Mouse (Mus musculus) olfactory bulb, adult 2 months (tissue): Measurements from ENCODE around the gene Nup133. TPM values are rescaled to one million over a fixed set of nuclear protein-coding genes. Genes with fewer than 3 reads are reported as not detected.
A peak's percentile ranks its signal among the peaks of the same experiment; 100 is the strongest.

Source experiments
- H3K27ac ChIP-seq: fragments of 200-500 bp; 2 replicates; pipeline ENCODE4 v1.5.1; 2012; ENCODE audit warnings: low read depth, low read length; ENCODE audit not compliant: insufficient read depth
- H3K4me1 ChIP-seq: fragments of 200-500 bp; 2 replicates; pipeline ENCODE4 v1.6.1; 2012; ENCODE audit warnings: low read length; ENCODE audit not compliant: control insufficient read depth, insufficient read depth
- H3K4me3 ChIP-seq: fragments of 200-500 bp; 2 replicates; pipeline ENCODE4 v1.5.1; 2012; ENCODE audit warnings: mild to moderate bottlenecking, low read depth, low read length, moderate library complexity; ENCODE audit not compliant: insufficient read depth
- CTCF ChIP-seq: fragments of 200-500 bp; IDR thresholded peaks from 2 replicates; pipeline ENCODE4 v1.5.1; 2012; ENCODE audit warnings: low read depth, mild to moderate bottlenecking, low read length, moderate library complexity; ENCODE audit not compliant: insufficient read depth
- POLR2A ChIP-seq: fragments of 200-500 bp; IDR thresholded peaks from 2 replicates; pipeline ENCODE4 v1.6.1; 2012; ENCODE audit warnings: mild to moderate bottlenecking, low read depth, low read length, moderate library complexity; ENCODE audit not compliant: insufficient read depth
- WGBS: fragments of 180-500 bp; shearing (Covaris S2); methylation state at CpG from one replicate; pipeline ENCODE4 v1.1.7; 2018; 5-methylcytosine and 5-hydroxymethylcytosine counted together
- polyA plus RNA-seq: library from polyadenylated mRNA; stranded (reverse); fragments of >200 nt; gene quantifications from 2 replicates; pipeline ENCODE4 v1.2.4, GENCODE M21; 2012; ENCODE audit warnings: low replicate concordance; ENCODE audit not compliant: missing spikeins, insufficient read depth, insufficient read length

Nup133 gene
- polyA plus RNA-seq, 1 experiment, result not detected

- Histone ChIP-seq H3K27ac (peak overlapping the region; percentile 98), H3K4me1 (peaks cover 56% of the 10 kb centered on the region), H3K4me3 (peak overlapping the region; percentile 6; the same call in 1 of the 2 replicates)
- WGBS, result 4% methylated on average over 14 of the region's 14 CpGs
- TF ChIP-seq CTCF, result no peak
- TF ChIP-seq POLR2A, result 0 out of 2 replicates have a peak, but pooled peaks have one; percentile 25
Observed at GRCm38 (mm10) chr8:123884721-123885565, 64.1 kb downstream of the Nup133 start.

- H3K4me1 ChIP-seq, result peaks cover 63% of the 10 kb centered on the region
- TF ChIP-seq POLR2A, result no peak
- TF ChIP-seq CTCF, result no peak
- H3K4me3 ChIP-seq, result no peak overlapping the region
- peak overlapping the region; percentile 93 for H3K27ac ChIP-seq
- 51% methylated on average over 4 of the region's 4 CpGs for WGBS
Observed at GRCm38 (mm10) chr8:123883094-123883493, 66.0 kb downstream of the Nup133 start.

- TF ChIP-seq POLR2A, result no peak
- no peak for TF ChIP-seq CTCF
- WGBS, result 67% methylated on average over 2 of the region's 2 CpGs
- H3K4me3 ChIP-seq, result no peak overlapping the region
- peak overlapping the region; percentile 93 for H3K27ac ChIP-seq
- H3K4me1 ChIP-seq, result peaks cover 66% of the 10 kb centered on the region
Observed at GRCm38 (mm10) chr8:123882412-123882811, 66.7 kb downstream of the Nup133 start.

GRCm38 (mm10) chr8:123880821-123881350 lies 68.2 kb downstream of the Nup133 start:
- TF ChIP-seq POLR2A, result no peak
- TF ChIP-seq CTCF, result no peak
- Histone ChIP-seq H3K4me3 (no peak overlapping the region), H3K4me1 (peaks cover 64% of the 10 kb centered on the region), H3K27ac (peak overlapping the region; percentile 87)
- 42% methylated on average over 4 of the region's 4 CpGs for WGBS

GRCm38 (mm10) chr8:123880271-123880670 lies 68.8 kb downstream of the Nup133 start:
- WGBS, result 39% methylated on average over 10 of the region's 10 CpGs
- Histone ChIP-seq H3K4me3 (no peak overlapping the region), H3K4me1 (peaks cover 59% of the 10 kb centered on the region), H3K27ac (peak overlapping the region; percentile 87)
- TF ChIP-seq POLR2A (no peak), CTCF (no peak)

GRCm38 (mm10) chr8:123877865-123878264 lies 71.2 kb downstream of the Nup133 start:
- 38% methylated on average over 2 of the region's 2 CpGs for WGBS
- peak overlapping the region; percentile 72 for H3K27ac ChIP-seq
- TF ChIP-seq CTCF (no peak), POLR2A (no peak)

GRCm38 (mm10) chr8:123874324-123874723 lies 74.7 kb downstream of the Nup133 start:
- TF ChIP-seq CTCF, result no peak
- TF ChIP-seq POLR2A, result no peak
- peaks cover 24% of the 10 kb centered on the region for H3K4me1 ChIP-seq
- WGBS, result 43% methylated on average over 11 of the region's 11 CpGs
- H3K4me3 ChIP-seq, result no peak overlapping the region
- H3K27ac ChIP-seq, result peak overlapping the region; percentile 88

More at GRCm38 (mm10) chr8:123877865-123878264, 71.2 kb downstream of the Nup133 start:
- H3K4me3 ChIP-seq, result no peak overlapping the region
- peaks cover 52% of the 10 kb centered on the region for H3K4me1 ChIP-seq

- H3K27ac ChIP-seq, result peak overlapping the region; percentile 56; the same call in 1 of the 2 replicates
- WGBS, result 51% methylated on average over 6 of the region's 6 CpGs
- TF ChIP-seq POLR2A, result no peak
- no peak for TF ChIP-seq CTCF
- H3K4me3 ChIP-seq, result no peak overlapping the region
- H3K4me1 ChIP-seq, result peaks cover 20% of the 10 kb centered on the region
Observed at GRCm38 (mm10) chr8:123873364-123873763, 75.7 kb downstream of the Nup133 start.

GRCm38 (mm10) chr8:123872048-123872447 lies 77.0 kb downstream of the Nup133 start:
- Histone ChIP-seq H3K4me3 (no peak overlapping the region), H3K4me1 (peaks cover 20% of the 10 kb centered on the region), H3K27ac (no peak overlapping the region)
- TF ChIP-seq POLR2A (no peak), CTCF (no peak)
- WGBS, result 76% methylated on average over 9 of the region's 9 CpGs
